Mouse (Mus musculus) adrenal gland, adult 2 months (tissue): ENCODE results near the gene Grid2. TPM values are rescaled to one million over a fixed set of nuclear protein-coding genes. Genes with fewer than 3 reads are reported as not detected.
A peak's percentile ranks its signal among the peaks of the same experiment; 100 is the strongest.

ENCODE experiments used
- DNase-seq: peaks from one replicate; pipeline ENCODE4 v3.0.0; 2021
- polyA plus RNA-seq: library from polyadenylated mRNA; depleted of rRNA; stranded (reverse); fragments of >200 nt; gene quantifications from 2 replicates; pipeline ENCODE4 v1.2.3, GENCODE M21; 2012
- total RNA-seq, 2 experiments: library from RNA; stranded (reverse); gene quantifications; 2 replicates each; pipeline ENCODE4 v1.2.3; 2021

Gene Grid2
- total and polyA plus RNA-seq, 3 experiments: 0.10 TPM; not detected in 2

DNA sequence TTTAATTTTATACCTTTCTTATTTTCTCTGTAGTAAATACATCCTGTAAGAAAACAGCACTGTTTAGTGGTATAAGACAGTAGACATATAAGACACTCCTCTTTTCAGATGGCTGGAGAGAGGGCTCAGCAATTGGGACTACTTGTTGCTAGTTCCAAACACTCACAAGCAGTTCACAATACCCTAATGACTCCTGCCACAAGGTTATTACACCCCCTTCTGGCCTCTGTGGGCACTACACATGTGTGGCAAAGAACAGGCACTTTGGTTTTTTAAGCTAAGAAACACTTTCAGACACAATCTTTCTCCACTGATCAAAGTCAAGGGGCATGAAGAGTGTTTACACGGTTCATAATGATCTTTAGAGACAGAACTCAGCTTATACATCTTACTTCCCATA lies 1352.3 kb downstream of the Grid2 start:
- DNase-seq: peak; percentile 8

DNA sequence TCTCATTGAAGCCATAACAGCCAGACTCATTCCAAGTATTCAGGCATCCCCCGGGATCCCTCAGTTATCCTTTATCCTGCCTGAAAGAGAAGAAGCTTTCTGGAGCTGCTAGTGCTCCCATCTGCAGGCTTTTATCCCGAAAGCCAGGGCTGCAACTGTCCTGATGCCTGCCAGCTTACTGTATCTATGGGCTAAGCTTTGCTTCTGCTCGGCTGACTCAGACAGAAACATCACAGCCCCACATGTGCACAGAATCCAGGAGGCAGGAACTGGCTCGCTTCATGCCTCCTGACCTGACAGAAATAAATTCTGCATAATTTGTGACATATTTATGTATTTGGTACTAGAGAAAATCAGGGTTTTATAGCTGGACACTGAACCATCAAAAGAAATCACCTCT lies 1361.2 kb downstream of the Grid2 start:
- no peak for DNase-seq

DNA sequence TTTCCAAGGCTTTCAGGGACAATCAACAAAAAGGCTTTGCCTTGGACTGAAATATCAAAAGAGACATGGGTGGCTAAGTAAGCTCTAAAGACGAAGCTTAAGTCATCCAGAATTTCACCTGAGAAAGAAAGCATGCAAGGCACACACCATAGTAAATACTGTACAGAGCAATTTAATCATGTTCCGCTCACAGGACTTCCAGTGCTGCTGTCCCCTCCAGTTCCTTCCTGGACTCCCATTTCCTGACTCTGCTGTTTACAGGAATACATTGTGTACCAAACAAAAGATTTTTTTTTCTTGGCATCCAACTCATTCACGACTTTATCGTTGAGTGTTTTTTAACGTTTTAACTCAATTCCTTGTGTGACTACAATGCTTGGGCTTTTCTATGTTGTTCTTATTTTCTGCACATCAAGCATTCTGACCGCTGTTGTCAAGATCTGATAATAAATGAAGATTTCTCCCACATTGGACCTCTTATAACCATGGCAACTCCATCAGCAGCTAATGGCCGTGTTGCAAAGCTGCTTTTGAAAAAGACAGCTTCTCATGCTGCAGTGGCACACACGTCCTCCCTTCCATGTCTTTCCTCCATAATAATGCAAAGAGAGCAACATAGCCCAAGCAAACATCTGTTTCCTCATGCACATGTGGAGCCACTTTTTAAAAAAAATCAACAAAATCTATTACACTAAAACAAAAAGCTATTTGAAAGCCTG lies 1361.9 kb downstream of the Grid2 start:
- DNase-seq: no peak

DNA sequence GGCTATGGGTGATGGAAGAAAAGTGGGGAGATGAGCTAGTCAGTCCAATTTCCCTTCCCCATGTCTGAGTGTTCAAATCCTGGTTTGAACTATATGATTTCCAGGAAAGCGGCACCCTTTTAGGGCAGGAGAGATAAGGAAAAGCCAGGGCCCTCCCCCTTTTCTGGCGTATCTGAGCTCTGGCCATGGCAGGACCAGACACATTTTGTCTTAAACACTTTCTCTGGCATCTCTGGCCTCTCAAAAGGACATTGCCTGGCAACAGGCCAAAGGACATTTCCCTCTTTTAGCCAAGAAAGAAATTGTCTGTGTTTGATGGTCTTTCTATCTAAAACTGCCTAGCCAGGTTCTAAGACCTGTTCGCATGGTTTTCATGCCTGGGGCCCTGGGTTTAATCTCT lies 1367.7 kb downstream of the Grid2 start:
- no peak for DNase-seq

DNA sequence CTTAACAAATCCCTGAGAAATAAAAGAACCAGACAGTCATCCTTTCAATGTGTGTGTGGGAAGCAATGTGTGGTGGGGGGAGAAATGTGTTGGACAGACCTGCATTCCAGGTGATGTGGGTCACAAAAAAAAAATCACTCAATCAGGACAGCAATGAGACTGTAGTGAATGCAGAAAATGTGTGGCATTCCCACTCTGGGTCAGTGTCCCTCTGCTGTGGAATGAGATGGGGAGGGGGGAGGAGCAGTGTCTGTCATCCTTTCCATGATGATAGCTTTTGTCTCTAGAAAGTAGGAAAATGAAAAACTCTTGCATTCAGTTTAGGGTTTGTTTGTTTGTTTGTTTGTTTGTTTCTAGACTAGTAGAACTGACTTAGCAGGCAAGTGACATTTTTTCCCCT lies 1392.0 kb downstream of the Grid2 start:
- no peak for DNase-seq

DNA sequence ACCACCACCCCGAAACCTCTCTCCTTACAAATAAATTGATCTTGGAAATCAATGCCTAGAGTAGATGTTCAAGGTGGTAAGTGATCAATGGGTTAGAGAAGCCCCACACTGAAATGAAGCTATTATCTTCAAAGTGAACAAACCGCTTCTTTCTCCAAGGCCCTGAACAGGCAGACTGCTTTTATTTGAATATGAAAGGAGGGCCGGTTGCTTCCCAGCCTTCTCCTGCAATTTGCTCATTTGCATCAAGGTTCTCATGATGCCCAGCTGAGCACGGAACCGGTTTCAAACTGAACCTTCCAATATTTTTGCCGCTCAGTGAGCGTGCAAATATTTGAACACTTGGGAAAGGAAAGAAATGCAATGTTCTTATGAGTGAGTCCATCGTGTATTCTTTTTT lies 1392.5 kb downstream of the Grid2 start:
- no peak for DNase-seq

DNA sequence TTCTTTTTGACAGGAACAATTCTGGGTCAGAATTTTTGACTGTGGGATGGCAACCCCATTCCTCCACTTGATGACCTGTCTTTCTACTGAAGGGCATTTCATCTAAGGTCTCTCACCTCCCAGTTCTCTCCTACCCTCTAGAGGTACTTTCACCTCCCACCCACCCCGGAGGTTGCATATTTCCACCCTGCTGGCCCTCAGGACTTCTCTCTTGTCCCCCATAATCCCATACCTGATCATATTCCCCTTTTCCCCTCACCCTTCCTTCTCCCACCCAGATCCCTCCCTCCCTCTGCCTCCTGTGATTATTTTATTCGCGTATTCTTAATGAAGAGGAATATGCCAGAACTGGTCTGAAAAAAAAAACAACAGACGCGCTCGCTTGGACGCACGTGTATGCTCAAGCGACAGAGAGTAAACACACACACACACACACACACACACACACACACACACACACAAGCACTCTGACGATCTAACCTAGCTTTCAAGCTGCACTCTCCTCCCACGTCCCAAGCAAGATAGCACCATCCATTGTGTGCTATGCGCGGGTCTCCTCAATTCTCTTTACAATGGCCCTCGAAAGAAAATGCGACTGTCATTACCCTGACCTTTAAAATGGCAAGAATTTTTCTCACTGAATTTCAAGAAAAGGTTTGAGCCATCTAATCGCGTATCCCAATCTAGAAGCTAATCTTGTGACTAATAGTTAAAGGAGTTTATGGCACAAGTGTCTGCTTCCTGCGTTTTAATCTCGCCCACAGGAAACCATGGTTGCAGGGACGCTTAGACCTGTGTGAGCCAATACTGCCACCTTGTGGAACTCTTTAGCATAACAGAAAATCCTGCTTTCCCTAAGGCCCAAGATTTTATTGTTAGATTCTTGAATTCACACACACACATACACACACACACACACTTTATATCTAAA lies 1393.9 kb downstream of the Grid2 start:
- DNase-seq: peak; percentile 47

DNA sequence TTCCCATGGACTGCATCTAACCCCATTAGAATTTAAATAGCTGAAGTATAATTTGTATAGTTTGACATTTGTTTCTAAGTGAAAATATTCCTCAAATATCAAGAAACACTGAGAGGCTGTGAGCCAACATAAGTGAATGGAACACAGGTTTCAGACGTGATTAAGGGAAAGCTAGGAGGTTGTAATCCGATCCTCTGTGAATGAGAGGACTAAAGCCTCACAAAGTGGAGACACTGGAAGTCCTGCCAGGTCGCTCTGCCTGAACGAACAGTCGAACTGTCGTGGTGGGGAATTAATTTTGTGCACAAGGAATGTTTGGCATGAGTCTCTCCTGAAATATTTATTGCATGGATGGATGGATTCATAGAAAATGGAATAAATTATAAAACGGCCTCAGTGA lies 1395.1 kb downstream of the Grid2 start:
- no peak for DNase-seq

DNA sequence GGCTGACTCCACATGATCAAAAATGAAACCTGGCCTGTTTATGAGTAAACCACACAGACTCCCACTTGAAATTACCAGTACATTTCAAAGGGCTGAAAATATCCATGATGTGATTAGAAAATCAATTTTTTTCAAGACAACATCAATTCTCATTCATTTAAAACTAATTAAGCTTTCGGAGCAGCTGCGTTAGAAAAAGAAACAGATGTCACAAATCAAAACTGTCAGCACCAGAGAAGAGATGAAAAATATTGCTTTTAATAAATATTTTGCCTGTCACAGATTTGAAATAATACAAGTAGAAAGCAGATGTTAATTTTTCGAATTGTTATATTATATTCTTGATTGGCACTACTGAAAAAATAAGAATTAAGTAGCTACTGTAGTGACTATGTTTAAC lies 1415.3 kb downstream of the Grid2 start:
- no peak for DNase-seq

DNA sequence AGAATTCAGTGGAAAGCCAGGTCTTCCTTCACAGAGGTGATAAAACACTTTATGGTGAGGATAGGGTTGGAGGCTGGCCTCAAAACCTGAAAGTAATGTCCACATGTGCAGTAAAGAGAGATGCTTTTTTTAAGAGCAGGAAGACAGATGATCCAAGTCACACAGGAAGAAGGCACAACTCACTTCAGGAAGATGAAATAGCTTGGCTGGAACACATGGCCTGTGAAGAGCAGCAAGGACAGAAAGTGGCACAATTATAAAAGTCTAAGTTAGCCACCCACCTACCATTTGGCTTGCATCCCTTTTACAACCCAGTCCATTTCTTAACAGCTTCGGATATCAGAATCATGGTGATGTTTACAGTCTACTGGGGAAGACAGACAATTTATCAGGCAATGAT lies 1423.1 kb downstream of the Grid2 start:
- DNase-seq: no peak

DNA sequence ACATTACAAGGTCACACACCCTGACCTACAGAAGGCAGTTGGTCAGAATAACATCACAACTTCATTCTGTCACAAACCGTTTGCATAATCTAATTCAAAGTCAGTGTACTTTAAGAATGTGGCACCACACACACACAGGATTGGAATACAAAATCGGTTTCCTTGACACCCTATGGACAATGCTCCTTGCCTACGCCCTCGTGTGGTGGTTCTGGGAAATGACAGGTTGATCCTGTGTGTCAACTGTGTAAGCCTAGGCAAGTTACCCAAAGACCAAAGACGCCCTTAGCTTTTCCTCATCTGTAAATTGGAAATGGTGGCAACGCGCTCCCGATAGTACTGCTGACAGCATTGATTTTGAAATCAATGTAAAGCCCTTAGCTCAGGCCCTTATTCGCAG lies 1428.3 kb downstream of the Grid2 start:
- peak; percentile 14 for DNase-seq

DNA sequence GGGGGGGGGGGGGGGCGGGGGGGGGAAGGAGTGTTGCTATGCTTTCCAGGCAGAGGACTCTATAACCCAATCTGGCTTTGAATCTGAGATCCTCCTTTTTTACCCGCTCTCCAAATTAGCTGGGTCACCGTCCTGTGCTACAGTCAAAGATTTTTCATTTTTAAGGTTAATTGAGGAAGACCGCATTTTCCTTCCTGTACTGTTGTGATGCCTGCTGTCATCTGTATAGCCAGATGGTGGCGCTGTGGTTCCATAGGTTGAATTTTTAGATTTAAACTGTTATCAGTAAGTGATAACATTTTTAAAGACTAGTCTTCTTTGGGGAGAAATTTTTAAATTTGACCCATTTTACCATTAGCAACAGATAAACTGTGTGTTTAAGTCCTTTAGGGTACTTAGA lies 1429.3 kb downstream of the Grid2 start:
- no peak for DNase-seq

DNA sequence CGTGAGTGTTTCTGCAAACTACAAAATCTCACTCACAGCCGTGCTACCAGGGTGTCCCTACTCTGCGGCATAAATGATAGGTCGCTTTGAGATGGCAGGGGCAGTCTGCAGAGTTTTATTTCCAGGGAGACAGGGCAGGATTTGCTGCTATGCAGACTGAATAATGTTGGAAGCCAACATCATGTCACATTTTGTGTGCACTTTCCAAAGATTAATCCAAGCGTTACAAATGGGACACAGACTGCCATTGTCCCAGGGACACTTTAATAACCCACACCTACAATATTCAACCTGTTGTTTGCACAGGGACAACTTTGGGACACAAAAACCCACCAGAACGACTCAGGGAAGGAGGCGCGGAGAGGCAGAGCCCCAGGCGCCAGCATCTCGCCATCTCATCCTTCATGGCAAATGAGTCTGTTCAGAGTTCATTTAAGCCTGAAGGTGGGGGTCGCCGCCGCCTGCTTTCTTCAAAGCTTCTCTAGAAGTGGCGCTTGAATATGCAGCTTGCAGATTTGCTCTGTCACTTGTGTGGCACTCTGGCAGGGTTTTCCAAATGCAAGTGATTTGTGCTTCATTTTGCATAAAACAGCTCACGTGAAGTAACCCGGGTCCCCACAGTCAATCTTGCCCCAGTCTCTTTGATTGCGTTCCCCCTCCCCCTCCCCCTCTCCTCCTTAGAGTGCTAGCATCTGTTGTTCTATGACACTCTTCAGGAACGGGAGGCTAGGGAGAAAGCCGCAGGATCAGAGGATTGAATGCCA lies 1432.7 kb downstream of the Grid2 start:
- DNase-seq: no peak

DNA sequence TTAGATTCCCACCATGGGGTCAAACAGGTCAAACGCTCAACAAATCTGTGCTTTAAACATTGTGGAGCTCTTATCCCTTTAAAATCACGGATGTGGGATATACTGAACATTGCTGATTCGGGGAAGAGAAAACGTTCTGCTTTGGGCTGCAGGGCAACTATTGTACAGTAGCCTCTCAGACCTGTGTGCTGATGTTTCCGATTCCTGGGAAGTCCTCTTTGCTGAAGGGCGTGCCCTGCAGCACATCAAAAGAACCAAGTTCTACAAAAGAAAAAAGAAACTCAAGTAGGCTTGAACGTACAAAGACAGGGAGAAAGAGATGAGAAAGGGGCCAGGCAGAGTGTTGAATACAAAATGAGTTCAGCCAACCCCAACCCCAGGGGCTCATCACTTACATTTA lies 1439.0 kb downstream of the Grid2 start:
- no peak for DNase-seq

DNA sequence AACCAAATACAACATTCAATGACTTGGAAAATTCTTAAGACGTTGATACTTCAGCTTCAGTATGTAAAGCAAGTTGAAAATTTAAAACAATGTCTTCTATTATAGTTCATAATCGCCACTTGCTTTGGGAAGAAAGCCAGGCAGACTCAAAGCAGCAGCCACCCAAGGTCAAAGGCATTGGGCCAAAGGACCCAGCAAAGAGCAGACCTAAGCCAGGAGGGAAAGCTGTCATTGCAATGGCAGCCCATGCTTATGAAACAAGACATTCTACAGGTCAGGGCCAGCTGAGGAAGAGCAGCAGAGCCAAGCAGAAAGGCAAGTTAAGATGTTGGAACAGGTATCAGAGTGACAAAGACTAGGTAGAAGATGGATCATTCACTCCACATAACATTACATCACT lies 1448.0 kb downstream of the Grid2 start:
- peak; percentile 14 for DNase-seq

DNA sequence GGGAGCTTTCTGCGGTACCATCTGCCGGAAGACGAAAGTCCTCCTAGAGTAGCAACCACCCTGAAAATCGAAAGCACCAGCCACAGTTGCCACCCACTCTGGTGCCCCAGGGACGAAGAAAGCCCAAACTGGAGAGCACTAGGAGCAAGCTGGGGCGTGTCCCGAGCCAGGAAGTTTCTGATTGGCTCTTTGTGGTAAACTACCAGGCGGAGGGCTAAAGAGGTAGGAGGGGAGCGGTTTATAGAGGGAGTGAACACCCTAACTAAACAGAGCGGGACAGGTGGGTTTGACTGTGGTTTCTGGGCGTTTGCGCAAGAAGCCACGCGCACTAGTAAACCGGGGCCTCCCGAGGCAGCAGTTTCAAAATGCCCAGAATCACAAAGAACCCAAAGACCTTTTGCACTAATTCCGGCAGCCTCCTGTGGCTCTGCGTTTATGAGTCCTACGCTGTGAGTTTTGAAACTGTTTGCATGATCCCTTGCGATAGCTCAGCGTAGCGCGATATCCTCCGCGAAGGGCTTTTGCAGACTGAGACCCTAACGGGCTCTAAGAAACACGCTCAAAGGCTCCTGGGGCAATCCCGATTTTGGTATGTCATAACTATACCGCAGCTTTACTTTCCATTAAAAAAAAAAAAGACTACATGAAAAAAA lies 1472.2 kb downstream of the Grid2 start:
- DNase-seq: peak; percentile 83

DNA sequence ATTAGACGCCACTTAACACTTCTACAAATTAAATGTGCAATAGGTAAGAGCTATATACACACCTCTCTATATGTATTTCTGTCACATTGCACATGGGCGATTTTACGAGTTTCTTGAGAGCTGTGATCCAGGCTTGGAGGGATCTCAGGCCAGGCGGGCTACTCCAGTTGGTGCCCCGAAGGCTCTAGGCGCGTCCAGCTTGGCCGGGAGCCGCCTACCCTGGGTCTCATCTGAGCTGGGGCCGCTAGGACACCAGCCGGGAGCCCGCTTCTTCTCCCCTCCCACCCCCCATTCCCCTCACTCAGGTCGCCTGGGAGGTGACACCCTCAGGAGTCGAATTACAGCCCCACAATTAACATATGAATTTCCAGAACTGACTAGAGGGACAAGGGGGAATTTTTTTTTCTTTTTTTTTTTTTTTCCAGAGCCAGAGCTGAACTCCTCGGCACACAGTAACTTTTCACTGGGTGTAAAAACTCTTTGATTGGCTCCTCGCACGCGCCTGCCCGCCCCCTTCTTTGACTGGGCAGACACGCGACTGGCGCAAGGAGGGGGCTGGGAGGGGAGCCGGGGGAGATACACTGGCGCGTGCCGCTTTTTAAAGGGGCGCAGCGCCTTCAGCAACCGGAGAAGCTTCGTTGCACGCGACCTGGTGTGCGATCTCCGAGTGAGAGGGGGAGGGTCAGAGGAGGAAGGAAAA lies 1473.0 kb downstream of the Grid2 start, which contains the start of gene Atoh1:
Atoh1 (plus strand) TSS at position 627 of the 700 bp plus-strand sequence.
- peak; percentile 82 for DNase-seq

DNA sequence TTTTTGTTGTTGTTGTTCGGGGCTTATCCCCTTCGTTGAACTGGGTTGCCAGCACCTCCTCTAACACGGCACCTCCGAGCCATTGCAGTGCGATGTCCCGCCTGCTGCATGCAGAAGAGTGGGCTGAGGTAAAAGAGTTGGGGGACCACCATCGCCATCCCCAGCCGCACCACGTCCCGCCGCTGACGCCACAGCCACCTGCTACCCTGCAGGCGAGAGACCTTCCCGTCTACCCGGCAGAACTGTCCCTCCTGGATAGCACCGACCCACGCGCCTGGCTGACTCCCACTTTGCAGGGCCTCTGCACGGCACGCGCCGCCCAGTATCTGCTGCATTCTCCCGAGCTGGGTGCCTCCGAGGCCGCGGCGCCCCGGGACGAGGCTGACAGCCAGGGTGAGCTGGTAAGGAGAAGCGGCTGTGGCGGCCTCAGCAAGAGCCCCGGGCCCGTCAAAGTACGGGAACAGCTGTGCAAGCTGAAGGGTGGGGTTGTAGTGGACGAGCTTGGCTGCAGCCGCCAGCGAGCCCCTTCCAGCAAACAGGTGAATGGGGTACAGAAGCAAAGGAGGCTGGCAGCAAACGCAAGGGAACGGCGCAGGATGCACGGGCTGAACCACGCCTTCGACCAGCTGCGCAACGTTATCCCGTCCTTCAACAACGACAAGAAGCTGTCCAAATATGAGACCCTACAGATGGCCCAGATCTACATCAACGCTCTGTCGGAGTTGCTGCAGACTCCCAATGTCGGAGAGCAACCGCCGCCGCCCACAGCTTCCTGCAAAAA lies 1473.7 kb downstream of the Grid2 start:
- peak; percentile 50 for DNase-seq

DNA sequence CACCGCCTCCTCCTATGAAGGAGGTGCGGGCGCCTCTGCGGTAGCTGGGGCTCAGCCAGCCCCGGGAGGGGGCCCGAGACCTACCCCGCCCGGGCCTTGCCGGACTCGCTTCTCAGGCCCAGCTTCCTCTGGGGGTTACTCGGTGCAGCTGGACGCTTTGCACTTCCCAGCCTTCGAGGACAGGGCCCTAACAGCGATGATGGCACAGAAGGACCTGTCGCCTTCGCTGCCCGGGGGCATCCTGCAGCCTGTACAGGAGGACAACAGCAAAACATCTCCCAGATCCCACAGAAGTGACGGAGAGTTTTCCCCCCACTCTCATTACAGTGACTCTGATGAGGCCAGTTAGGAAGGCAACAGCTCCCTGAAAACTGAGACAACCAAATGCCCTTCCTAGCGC lies 1474.4 kb downstream of the Grid2 start:
- DNase-seq: no peak

DNA sequence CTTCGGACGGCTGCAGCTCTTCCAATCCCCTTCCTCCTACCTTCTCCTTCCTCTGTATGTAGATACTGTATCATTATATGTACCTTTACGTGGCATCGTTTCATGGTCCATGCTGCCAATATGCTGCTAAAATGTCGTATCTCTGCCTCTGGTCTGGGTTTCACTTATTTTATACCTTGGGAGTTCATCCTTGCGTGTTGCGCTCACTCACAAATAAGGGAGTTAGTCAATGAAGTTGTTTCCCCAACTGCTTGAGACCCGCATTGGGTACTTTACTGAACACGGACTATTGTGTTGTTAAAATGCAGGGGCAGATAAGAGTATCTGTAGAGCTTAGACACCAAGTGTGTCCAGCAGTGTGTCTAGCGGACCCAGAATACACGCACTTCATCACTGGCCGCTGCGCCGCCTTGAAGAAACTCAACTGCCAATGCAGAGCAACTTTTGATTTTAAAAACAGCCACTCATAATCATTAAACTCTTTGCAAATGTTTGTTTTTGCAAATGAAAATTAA lies 1474.9 kb downstream of the Grid2 start:
- DNase-seq: no peak
